Mouse (Mus musculus) brain, embryonic 14.5 days (tissue): ENCODE measurements around the gene Mms19.

ENCODE experiments used
- CTCF ChIP-seq: fragments of 200-500 bp; IDR thresholded peaks from 2 replicates; pipeline ENCODE4 v1.5.1; 2012; ENCODE audit warnings: inconsistent platforms, mild to moderate bottlenecking, moderate library complexity, borderline replicate concordance; ENCODE audit not compliant: insufficient read depth, insufficient read length; ENCODE audit errors: extremely low read depth
- POLR2A ChIP-seq: fragments of 200-500 bp; IDR thresholded peaks from 2 replicates; pipeline ENCODE4 v1.6.1; 2012; ENCODE audit warnings: mild to moderate bottlenecking, inconsistent platforms, borderline replicate concordance; ENCODE audit not compliant: poor library complexity, insufficient read depth, insufficient read length, severe bottlenecking; ENCODE audit errors: extremely low read depth

DNA sequence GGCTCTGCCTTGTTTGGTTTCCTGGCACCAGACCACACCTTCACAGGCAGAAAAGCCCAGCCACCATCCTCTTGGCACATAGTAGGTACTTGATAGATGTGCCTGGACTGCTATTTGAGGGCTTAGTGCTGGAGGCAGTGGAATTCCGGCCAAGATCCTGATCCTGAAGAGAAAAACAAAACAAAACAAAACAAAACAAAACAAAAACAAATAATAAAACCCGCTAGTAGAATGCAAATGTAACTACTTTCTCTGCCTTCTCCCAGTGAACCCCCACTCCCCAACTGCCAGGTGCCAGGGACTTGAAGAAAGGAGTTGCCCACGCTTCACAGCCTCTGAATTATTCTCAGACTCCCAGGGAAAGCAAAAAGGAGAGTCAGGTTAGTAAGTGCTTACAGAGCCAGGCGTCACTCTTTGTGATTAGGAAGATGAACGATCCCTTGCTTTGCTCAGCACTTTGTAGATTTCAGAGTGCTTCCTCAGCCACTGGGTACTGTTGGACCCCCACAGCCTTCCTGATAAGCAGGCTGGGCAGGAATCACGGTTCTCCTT lies 11.0 kb upstream of the Mms19 start:
- TF ChIP-seq POLR2A (no peak), CTCF (no peak)
